Mouse (Mus musculus) induced T-regulatory cell, adult 2 months (primary cell): ENCODE results near the gene Ankrd17.
A peak's percentile ranks its signal among the peaks of the same experiment; 100 is the strongest.
"Not testable (repeated sequence)": the region's sequence is repeated elsewhere in the genome, so short reads cannot be mapped to it uniquely, and the experiment has no call there.

Experiments
- DNase-seq: peaks from one replicate; pipeline ENCODE4 v3.0.0-alpha.2; 2012; ENCODE audit warnings: low read depth

Ankrd17 gene

DNA sequence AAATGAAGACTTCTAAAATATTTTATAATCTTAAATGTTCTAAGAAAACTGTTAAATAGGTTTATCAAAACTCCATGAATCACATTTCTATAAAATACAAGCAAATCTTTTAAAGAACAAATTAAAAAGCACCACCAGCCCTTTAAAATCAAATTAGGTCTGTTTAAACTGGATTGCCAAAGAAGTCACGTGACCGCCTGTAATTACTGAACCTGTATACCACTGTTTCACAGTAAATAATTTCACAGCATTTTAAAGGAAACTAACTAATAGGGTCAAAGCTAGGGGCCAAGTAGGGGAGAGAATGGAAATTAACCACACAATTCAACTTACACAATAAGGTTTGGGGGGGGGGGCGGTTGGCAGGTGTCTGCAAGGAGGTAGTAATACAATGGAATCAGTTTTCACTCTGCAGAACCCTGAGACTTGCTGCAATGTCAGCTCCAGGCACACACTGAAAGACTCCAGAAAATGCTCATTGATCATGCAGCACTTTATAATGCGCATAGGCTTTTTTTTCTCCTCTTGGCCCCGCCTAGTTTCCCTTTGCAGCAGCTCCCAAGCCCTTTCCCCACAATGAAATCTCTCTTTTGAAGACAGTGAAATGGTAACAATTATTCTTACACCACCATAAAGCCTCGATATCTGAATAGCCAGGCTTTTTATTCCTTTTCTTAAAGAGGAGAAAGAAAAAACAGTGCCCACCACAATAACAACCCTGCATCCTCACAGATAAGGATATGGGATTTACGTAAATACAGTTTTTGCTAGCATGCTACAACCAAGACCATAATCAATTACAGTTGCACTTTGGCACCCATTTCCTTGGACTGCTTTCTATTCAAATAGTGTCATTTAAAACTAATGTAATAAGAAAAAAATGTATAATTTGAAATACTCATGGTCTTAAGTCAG is 27.9 kb downstream of the Ankrd17 start:
- DNase-seq = no peak

DNA sequence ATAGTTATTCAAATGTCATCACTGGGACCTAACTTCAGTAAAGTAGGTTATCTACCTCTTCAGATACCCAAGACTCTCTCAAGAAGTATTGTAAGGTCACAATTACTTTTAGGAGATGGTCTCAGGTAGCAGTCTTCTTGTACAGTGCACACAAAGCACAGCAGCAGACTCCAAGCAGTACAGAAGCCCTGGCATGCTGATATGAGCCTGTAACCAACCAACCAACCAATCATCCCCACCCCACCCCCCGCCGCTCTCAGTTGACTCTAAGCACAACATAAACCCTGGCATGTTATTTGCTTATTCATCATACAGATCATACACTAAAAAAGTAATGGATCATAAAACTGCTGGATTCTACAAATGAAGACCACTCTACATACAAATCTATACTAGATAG is 33.9 kb downstream of the Ankrd17 start:
- DNase-seq = no peak

GRCm38 (mm10) chr5:90331071-90331470 is 35.3 kb downstream of the Ankrd17 start:
- no peak for DNase-seq

- DNase-seq = no peak
Observed at GRCm38 (mm10) chr5:90298396-90298795, 68.0 kb downstream of the Ankrd17 start.

DNA sequence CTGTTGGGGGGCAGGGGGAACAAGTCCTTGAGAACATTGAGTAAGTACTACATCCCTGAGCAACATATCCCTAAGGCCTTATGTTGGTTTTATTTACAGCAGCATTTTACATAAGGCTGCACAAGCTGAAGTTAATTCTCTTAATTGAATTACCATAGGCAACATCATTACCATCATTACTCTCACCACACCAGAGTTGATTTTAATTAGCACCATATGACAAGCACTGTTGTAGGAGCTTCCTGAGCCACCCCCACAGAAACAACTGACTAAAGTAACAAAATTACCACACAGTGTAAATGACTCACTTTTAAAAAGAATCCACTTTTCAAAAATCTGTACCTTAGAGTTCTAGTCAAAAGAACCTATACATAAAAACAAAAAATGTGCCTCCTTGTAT is 76.5 kb downstream of the Ankrd17 start:
- DNase-seq = no peak

DNA sequence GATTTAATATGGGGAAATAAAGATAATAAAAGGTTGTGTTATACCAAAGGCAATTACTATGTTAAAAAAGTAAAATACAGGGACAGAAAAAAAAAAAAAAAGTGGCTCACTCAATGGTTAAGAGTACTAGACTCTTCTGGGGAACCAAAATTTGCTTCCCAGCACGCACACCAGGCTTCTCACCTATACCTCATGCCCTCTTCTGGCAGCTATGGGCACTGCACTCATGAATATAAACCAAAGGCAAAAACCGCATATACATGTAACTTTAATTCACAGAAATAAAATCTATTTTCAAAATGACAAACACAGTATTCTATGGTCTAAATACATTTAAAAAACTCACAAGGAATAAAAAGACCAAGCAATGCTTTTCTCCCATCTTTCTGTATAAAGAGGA is 79.8 kb downstream of the Ankrd17 start:
- DNase-seq = peak; percentile 72

DNA sequence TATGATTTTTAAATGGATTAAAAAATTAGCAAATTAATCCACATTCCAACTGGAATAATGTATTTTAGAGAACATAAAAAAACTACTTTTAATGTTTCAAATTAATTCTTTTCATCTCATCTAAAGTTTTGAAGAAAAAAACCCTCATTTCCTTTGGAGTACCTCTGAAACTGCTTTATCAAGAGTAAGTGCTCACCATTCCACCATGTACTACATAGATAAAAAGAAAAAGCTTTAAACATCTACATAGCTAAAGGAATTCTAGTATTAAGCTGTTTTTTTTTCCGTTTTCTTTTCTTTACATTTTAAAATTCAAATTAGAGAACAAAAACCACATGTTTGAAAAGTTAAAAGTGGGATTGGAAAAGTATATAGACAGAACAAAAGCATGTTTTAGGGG is 86.3 kb downstream of the Ankrd17 start:
- no peak for DNase-seq

DNA sequence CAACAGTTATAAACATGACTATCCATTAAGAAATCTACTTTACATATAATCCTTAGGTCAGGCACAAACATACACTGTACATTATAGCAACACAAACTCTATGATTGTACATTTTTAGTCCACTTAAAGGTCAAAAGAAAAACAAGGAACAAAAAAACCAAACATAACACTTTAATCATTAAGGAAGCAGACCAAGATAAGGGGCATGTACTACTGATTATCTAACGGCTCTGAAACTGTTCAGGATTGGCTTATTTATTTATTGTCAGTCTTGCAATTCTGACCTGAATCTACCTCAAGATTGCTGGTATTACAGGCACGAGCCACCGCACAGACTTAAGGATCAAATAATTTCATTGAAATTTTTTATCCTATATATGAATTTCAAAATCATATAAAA is 87.0 kb downstream of the Ankrd17 start:
- DNase-seq = no peak

DNA sequence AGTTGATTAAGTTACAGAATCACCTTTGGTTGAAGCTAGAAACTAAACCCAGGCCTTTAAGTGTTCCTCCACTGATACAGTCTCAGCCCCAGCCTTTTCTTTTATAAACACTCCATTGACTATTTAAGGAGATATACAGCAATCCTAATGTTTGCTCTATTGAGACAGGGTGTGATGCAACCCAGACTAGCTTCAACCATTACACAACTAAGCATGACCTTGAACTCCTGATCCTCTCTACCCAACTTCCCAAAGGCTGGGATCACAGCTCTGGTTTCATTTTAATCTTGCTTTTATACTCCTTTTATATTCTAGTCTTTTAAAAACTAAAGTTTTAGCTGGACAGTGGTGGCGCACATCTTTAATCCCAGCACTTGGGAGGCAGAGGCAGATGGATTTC is 88.9 kb downstream of the Ankrd17 start:
- no peak for DNase-seq

DNA sequence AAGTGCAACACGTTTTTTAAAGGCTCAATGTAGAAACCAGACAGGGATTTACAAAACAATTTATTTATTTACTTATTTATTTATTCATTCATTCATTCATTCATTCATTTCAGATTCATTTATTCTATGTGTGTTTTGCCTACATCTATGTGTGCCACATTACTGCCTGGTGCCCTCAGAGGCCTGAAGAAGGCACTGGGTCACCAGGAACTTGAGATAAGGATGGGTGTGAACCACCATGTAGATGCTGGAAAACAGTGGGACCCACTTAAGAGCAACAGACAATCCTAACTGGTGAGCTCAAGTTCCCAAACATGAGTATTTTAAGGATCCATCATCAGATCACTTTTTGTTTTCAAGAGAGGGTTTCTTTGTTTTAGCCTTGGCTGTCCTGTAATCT is 91.6 kb downstream of the Ankrd17 start:
- DNase-seq = no peak

- not testable (repeated sequence) for DNase-seq
Observed at GRCm38 (mm10) chr5:90262230-90262629, 104.1 kb downstream of the Ankrd17 start.

DNA sequence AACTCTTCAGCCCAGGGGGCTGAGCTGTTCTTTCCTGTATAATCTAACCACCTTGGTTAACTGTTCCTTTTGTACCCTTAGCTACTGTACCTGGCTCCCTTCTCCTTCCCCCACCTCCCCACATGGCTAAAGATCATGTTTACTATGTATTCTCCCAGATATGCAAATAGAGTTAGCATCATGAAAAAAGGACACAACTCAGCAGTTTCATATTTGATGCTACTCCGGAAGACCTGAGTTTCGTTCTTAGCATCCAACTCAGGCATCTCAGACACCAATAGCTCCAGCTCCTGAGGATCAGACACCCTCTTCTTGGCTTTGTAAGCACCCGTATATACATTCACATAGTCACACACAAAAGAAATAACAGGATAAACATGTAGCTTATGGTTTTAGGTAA is 109.4 kb downstream of the Ankrd17 start:
- peak; percentile 67 for DNase-seq

GRCm38 (mm10) chr5:90247503-90247902 is 118.9 kb downstream of the Ankrd17 start:
- DNase-seq = no peak

GRCm38 (mm10) chr5:90246987-90247386 is 119.4 kb downstream of the Ankrd17 start:
- DNase-seq = no peak

DNA sequence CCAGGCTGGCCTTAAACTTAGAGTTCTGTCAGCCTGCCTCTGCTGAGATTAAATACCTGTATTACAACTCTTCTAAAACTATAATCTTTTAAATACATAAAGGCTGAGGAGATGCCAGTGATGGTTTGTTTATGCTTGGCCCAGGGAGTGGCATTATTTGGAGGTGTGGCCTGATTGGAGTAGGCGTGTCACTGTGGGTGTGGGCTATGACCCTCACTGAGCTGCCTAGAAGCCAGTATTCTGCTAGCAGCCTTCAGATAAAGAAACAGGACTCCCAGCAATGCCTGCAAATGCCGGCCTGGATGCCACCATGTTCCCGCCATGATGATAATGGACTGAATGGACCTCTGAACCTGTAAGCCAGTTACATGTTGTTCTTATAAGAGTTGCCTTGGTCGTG is 119.8 kb downstream of the Ankrd17 start:
- no peak for DNase-seq

DNA sequence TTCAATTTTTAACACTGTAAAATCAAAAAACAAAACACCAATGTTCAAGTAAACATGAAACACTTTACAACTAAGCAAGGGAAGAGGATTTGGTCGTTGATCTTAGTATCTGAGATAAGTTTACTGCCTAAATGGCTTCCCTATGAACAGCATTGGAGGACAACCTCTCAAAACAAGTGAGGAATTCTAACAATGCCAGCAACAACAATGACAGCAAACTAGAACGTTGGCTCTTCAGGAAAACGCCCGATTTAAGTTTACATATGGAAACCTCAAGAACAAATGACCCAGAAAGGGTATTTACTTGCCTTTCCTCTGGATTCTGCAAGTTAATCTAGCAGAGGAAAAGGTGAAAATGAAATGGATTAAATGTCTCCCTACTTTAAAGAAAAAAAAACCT is 121.0 kb downstream of the Ankrd17 start:
- DNase-seq = no peak

DNA sequence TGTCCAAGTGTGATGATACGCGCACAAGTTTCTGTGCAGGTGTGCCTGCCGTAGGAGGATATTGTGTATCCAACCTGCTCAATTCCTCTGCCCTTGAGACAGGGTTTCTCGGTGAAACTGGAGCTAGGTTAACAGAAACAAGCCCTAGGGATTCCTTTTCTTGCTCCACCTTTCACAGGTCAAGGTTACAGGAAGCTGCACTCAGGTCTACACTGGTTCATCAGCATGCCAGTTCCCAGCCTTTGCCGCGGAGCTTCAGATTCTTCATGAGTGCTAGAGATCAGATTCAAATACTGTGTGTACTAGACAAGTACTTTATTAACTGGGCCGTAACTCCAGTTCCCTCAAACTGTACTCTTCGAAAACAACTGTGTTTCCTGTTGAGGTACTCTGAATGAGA is 131.2 kb downstream of the Ankrd17 start:
- DNase-seq = peak; percentile 22

- DNase-seq = no peak
Observed at GRCm38 (mm10) chr5:90233305-90233704, 133.1 kb downstream of the Ankrd17 start.

DNA sequence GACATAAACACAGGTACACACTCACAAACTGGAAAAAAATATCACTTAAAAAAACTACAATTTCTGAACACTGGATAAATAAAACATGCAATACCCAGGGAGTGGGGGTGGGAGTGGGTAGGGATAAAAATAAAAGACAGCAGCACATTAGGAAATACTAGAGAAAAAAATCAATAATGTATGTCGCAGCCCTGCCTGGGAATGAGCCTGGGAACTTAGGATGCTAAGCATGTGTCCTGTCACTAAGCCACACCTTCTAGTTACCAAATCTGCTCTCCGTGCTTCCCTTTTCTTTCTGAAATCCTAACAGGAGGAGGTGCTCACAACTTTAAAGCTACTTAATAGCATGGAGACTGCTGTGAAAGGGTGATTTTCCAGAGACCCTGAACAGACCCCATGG is 136.6 kb downstream of the Ankrd17 start:
- DNase-seq = no peak

DNA sequence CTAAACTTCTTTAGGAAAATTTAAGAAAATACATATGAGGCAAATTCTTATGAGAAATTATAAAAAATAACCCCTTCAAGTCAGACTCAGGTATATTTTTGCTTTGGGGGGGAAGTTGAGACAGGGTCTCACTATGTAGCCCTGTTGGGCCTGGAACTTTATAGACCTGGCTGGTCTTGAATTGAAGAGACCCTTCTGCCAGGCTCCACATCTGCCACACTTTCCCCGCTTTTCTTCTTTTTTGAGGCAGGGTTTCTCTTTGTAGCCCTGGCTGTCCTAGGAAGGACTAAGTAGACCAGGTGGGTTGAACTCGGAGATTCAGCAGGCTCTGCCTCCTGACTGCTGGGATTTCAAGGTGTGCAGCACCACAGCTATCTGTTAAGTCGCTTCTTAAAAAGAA is 139.7 kb downstream of the Ankrd17 start:
- no peak for DNase-seq

DNA sequence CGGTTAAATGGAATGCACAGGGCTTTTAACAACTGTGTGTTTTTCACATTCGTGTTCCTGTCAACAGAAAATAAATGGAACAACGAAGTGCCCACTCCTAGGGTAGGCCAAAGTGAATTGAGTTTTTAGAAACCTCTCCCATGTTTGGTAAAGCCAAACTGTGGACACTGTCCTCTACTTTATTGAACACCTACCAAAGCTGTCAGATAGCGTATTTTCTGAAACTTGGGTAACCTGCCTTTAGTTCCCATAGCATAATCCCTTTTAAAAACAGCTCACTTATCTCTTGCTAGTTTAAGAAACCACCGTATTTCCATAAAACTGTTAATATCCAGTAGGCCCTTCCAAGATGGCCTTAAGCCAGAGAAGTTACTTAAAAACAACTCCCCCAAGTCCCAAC is 141.6 kb downstream of the Ankrd17 start:
- peak; percentile 38 for DNase-seq

GRCm38 (mm10) chr5:90223534-90224381 is 142.6 kb downstream of the Ankrd17 start, which contains the start of gene Cox18:
Gene Cox18, minus strand, starts transcription at chr5:90224001.
- peak; percentile 100 for DNase-seq

- DNase-seq = no peak
Observed at GRCm38 (mm10) chr5:90222937-90223336, 143.4 kb downstream of the Ankrd17 start.
